Mouse (Mus musculus): Measurements from ENCODE around the gene Gng4. TPM values are rescaled to one million over a fixed set of nuclear protein-coding genes. Genes with fewer than 3 reads are reported as not detected.

Gene Gng4
- polyA plus RNA-seq, 2 experiments = 0.02 TPM; not detected in 1

GRCm38 (mm10) chr13:13867922-13868321, 84.1 kb downstream of the Gng4 start:
- H3K27me3 ChIP-seq (ENCODE audit: control insufficient read depth, insufficient read depth, low read length) = no peaks in the 10 kb centered on the region
- H3K4me2 ChIP-seq (ENCODE audit: low read depth) = no peak overlapping the region
- no peaks in the 10 kb centered on the region for H3K36me3 ChIP-seq (replicated peaks; ENCODE audit: control insufficient read depth, insufficient read depth, low read depth)
- no peaks in the 10 kb centered on the region for H3K9me3 ChIP-seq (ENCODE audit: control insufficient read depth, low read length)
- H3K27ac ChIP-seq = no peak overlapping the region
- no peak overlapping the region for H3K9ac ChIP-seq (replicated peaks)
- TF ChIP-seq EP300 (IDR thresholded peaks at IDR 0.05; ENCODE audit: low read depth) (no peak), CTCF (IDR thresholded peaks at IDR 0.05; ENCODE audit: low read depth) (peak; percentile 50)
- H3K4me1 ChIP-seq (replicated peaks; ENCODE audit: control insufficient read depth in 2 of 2, insufficient read depth in 2 of 2, low read length in 1 of 2) = no peaks in the 10 kb centered on the region
- WGBS (ENCODE audit: insufficient replicate concordance) = 29% methylated on average over 3 of the region's 3 CpGs
- DNase-seq (ENCODE audit: low read depth in 3 of 3, low spot score in 3 of 3) (no peak), ATAC-seq (ENCODE audit: insufficient read depth) (no peak)
- no peak overlapping the region for H3K4me3 ChIP-seq (ENCODE audit: insufficient read depth in 1 of 2, low read depth in 2 of 2, low read length in 2 of 2)

Other genes starting within 250 kb of the Gng4 start
- 1.4 and 1.8 TPM in 2 replicates for gene Lyst, start 193.7 kb upstream of the Gng4 start, polyA plus RNA-seq (2012; rRNA removed)
- 2.1 and 2.3 TPM in 2 replicates for gene Lyst, start 193.7 kb upstream of the Gng4 start, polyA plus RNA-seq (2014; fragmentation: Nextera tagmentation; extraction: Ambion mirVana)
- gene B3galnt2, start 170.4 kb downstream of the Gng4 start, polyA plus RNA-seq (2012; rRNA removed) = 15.4 and 20.5 TPM in 2 replicates
- 20.0 and 25.0 TPM in 2 replicates for gene B3galnt2, start 170.4 kb downstream of the Gng4 start, polyA plus RNA-seq (2014; fragmentation: Nextera tagmentation; extraction: Ambion mirVana)